Mouse (Mus musculus) stomach, postnatal 0 days (tissue): ENCODE results near the gene Myl10.

ENCODE experiments used
- CTCF ChIP-seq: IDR thresholded peaks from 2 replicates; pipeline ENCODE4 v1.5.1; 2016; ENCODE audit warnings: antibody characterized with exemption, low read depth, mild to moderate bottlenecking, moderate library complexity
- EP300 ChIP-seq: optimal IDR thresholded peaks from 2 replicates; pipeline ENCODE3; 2016; ENCODE audit warnings: antibody characterized with exemption

- TF ChIP-seq EP300 = no peak
- TF ChIP-seq CTCF = no peak
These were observed 14.1 kb upstream of the Myl10 start for GRCm38 (mm10) chr5:136678840-136679348.
